Mouse (Mus musculus) ES-CJ7 (cell line): ENCODE measurements around the gene Ppm1g.

Experiments used
- DNase-seq: peaks from one replicate; pipeline ENCODE4 v3.0.0; 2011; ENCODE audit warnings: low read depth, low spot score

The Ppm1g gene

DNA sequence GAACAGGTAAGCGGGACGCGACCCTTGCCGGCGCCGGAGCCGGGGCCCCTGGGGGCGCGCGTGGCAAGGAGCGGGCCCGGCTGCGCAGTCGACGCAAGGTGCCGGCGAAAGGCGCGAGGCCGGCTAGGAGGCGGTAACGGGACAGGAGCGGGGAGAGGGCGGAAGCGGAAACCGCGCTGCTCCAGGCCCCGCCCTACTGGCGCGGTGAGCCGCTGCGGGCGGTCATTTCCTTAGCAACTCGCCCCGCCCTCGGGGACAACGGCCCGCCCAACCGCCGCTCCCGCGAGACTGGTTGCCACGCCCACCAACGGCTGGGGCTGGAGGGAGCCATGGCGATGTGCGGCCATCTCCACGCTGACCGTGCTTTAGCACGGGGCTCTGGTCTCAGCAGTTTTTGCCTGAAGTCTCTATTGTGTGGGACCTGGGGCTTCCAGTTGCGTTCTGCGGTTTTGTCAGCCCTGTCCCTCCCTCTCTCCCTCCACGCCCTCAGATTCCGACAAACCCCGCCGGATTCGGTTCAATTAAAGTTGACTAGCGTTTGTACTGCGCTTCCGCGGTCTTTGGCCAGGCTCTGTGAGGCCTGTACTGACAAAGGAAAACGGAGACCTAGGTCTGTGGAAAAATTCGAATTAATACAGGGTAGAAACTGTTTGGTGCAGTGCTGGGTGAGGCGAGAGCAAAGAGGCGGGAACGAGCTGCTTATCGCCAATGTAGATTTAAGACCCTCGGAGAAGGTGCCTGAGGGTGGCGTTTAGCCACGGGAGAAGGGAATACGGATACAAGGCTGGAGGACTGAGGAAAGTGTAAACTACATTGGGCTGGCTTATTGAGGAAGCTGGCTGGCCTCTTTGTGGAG, at the start of gene Ppm1g:
Gene Ppm1g (minus strand): TSS at position 240 of the 856 bp plus-strand sequence.
- DNase-seq: peak; percentile 95

DNA sequence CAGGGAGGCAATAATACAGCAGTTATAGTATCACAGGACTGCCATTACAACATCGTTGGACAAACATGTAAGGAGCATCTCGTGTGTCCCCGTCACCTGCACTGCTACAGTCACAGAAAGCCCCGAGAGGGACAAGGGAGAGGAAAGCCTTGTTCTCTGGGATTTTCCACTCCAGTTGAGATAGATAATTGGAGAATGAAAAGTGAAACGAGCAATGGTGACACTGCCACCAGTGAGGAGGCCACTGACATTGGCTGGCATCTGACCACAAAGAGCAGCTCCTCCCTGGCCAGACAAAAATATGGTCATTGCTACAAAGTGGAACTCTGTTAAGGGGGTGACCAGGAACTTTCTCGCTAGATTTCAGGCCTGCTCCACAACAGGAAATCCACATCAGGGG, 47.2 kb upstream of the Ppm1g start:
- DNase-seq: no peak

DNA sequence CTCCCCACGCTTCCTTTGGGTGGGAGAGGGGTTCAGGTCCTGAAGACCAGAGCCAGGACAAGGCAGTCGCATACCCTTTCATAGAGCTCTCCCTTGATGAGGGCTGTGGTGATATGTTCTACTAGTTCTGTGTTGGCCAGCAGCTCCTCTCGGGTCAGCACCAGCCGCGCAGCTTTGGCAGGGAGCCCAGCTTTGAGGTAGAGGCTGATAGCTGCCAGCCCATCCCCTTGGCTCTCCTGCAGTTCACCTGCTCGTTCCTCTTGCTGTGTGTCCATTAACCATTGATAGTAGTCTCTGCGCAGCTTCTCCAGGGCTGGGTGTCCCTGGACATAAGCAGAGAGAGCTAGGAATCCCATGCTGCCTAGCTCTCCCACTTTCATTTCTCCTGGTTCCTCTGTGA, 45.6 kb upstream of the Ppm1g start:
- no peak for DNase-seq

DNA sequence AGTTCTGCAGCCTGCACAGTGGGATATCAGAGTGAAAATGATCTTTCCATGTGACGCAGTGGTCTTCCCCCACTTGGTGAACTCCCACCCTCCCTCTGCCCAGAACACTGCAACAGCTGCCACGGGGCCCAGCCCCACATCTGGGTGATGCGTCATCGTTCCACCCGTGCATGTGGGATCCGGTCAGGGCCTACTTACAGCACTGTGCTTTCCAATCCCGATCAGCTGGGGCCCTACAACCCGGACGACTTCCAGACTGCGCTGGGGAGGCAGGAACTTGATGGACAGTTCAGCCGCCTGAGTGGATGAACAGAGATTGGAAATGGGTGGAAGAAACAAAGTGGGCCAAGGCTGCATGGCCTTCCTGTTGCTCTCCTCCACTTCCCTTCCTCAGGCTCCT, 37.1 kb upstream of the Ppm1g start:
- no peak for DNase-seq

DNA sequence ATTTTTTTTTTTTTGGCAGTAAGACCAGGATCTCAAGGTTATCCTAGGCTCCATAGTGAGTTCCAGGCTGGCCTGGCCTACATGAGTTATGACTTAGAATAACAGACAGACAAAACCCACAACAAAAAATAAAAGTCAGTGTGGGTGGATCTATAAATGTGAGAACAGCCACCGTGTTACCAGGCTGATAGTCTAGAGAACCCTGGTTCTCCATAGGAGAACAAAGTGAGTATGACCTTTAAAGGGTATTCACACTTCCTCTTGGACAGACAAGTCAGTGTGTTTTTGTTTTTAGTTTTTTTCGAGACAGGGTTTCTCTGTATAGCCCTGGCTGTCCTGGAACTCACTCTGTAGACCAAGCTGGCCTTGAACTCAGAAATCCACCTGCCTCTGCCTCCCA, 35.5 kb upstream of the Ppm1g start:
- no peak for DNase-seq

DNA sequence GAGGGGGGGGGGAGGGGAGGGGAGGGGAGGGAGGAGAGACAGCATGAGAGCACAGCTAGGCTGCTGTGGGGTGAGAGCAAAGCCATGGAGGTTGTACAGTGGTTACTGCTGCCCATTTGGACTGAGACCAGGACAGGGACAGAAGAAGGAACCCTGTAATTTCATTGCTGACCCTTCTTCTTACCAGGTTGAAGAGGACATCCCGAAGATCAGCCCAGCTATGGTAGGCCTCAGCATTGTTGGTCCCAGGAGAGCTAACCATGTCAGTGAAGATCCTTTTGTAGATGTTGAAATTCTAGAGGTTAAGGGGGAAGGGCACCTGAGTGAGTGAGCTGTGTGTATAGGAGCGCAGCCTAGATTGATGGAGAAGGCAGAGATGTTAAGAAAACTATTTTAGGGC, 34.9 kb upstream of the Ppm1g start:
- no peak for DNase-seq

DNA sequence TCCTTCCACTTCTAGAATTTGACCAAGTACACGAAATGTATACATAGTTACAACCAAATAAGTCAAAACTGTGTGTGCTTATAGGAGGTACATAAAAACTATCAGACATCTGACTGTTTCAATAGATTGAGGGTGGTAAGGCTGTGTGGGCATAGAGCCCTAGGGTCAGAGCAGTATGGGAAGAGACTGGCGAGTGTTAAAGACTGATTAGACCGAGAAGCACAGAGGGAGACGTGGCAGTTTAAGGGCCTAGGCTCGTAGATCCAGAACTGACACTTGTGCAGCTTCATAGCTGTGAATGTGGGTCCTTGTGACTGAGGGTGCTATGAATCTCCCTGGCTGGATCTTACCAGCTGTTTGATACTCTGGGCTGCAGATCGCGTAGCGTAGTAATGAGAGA, 34.4 kb upstream of the Ppm1g start:
- no peak for DNase-seq

DNA sequence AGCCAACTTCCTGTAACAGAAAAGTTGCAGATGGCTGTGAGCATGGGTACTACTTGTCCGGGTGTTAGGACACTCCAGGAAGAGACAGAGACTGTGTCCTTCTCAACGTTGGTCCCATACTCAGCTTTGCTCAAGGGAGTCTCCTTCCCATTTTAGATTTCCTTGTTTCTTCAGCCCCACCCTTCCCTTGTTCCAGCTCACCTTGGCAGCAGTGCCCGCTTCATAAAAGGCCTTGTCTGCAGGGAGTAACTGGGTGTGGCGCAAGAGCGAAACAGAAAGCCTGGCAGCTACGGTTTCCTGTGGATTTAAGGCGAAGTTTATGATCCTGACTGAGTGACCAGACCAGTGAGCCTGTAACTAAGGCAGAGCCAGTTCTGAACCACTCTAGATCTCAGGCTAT, 34.0 kb upstream of the Ppm1g start:
- DNase-seq: peak; percentile 48

DNA sequence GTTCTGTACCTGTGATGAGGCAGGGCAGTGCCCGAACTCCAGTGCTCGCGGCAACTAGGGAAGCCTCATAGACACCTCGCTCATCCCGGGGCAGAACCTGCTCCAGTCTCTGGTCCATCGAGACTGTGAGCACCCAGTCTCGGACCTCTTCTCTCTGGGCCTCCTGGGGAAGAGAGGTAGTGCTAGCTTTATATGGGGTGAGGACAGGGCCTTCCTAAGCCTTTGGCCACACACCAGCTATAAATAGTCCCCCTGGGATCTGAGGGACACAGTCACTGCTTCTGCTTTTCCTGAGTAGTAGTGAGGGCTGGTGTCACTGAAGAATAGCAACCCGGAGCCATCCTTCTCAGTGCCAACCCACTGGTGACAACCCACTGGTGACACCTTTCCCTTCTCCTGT, 33.3 kb upstream of the Ppm1g start:
- no peak for DNase-seq

DNA sequence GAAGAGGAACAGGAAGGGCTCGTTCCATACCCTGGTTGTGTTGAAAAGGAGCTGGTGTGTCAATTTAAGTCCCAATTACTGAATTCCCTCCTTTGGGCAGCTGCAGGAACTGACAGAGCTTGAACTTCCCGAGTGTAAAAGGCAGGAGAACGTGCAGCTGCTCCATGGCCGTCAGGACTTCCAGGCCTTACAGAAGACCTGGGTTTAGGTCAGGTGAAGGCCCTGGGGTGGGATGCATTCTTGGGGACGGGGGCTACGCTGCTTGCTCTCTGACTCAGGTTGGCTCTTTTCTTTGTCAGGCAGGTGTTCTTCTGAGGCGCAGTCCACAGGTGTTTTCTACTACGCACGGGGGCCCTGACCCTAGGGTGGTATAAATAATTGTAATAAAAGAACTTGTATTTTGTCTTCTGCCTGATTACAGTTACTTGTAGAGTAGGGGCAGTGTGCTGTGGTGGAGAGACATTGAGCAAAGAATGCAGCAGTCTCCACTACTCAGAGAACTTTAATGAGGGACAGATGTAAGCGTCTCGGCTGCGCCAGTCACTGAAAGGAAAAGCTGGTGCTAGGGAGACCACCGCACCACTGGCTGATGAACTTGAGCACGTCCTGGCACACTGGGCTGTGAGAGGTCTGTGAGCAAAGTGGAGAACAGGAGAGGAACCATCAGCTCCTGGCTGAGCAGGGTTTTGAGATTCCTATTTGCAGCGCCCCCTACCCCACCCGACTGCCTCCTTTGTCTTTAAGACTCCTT, 32.5 kb upstream of the Ppm1g start:
- peak; percentile 26 for DNase-seq

DNA sequence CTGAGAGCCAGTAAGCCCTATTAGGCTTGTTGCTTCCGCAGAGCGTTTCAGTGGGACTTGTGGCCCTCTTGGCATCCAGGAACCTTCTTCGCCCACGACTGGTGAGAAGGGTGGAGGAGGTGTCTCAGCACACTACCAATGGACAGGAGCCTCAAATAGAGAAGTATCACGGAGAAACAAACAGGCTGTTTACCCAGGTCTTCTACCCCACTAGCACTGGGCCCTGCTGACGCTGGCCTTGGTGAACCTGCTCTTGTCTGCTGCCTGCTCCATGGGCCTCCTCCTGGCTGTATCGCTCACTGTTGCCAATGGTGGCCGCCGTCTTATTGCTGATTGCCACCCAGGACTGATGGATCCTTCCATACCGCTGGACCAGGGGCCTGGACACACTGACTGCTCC, 31.7 kb upstream of the Ppm1g start:
- no peak for DNase-seq

DNA sequence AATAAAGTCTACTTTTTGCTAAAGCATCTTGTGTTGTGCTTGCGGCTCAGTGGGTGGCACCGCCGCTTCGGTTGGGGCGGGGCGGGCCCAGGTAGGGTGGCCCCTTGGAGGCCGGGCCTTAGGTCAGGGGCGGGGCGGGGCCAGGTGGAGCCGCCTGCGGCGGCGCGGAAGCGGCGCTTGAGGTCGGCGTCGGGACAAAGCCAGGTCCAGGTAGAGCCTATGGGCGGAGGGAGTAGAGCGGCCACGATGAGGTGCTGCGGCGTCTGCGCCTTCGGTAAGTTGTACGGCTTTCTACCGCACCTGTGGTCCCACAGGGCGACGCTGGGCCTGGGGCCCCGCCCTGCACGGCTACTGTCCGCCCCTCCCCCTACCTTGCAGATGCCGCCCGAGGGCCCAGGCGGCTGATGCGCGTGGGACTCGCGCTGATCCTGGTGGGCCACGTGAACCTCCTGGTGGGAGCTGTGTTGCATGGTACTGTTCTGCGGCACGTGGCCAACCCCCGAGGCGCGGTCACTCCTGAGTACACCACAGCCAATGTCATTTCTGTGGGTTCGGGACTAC, 31.1 kb upstream of the Ppm1g start, which contains the start of gene Krtcap3:
Gene Krtcap3 (plus strand): TSS at position 151 of the 561 bp plus-strand sequence.
- DNase-seq: peak; percentile 67

DNA sequence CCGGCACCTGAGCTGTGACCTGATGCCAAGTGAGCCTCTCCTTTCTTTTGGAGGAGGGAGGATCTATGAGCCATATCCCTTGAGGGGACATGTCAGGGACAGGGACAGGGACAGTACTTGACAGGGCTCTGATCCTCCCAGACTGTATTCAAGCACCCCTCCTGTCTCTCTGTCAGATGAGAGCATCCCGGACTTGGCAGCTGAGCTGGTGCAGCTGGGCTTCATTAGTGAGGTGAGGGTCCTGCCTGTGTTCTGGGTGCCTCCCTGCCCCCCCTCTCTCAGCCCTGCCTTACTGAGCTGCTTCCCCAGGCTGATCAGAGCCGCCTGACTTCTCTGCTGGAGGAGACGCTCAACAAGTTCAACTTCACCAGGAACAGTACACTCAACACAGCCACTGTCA, 30.2 kb upstream of the Ppm1g start:
- no peak for DNase-seq

DNA sequence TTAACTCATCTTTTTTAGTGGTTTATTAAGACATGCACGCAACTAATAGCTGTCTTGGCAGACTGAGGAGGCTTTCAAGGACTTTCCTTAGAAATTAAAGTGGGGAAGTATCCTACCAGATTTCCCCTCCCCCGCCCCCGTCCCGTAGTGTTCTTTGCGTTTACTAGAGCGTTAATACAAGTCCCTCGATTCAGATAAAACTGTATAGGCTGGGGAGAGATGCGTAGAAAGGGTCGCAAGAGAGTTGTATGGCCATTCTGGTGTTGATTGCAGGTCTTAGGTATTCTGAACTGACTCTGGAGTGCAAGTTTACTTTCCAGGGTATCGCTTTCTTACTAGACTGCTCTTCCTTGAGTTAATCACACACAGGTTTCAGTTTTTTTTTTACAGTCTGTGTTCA, 21.7 kb upstream of the Ppm1g start:
- DNase-seq: no peak

DNA sequence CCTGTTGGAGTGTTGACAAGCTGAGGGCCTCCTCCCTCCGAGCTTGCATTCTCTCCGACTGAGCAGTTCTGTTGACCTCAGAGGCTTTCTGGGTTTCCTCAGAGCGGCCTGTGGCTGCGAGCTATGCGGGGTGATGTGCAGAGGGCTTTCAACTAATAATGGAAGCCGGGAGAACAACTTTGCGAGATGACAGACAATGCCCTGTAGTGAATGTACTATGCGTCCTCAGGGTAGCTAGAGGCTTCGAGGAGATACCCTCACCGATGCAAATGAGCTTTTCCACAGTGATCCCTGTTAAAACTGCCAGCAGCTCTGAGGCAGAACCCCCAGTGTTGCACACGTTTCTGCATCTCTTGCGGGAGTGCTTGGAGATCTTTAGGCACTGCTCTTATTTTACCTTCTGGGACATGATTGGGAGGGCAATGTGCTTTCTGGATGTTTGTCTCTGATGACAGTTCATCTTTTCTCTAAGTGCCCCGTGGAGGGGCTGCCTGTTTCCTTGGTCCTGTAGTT, 21.1 kb upstream of the Ppm1g start:
- DNase-seq: no peak

DNA sequence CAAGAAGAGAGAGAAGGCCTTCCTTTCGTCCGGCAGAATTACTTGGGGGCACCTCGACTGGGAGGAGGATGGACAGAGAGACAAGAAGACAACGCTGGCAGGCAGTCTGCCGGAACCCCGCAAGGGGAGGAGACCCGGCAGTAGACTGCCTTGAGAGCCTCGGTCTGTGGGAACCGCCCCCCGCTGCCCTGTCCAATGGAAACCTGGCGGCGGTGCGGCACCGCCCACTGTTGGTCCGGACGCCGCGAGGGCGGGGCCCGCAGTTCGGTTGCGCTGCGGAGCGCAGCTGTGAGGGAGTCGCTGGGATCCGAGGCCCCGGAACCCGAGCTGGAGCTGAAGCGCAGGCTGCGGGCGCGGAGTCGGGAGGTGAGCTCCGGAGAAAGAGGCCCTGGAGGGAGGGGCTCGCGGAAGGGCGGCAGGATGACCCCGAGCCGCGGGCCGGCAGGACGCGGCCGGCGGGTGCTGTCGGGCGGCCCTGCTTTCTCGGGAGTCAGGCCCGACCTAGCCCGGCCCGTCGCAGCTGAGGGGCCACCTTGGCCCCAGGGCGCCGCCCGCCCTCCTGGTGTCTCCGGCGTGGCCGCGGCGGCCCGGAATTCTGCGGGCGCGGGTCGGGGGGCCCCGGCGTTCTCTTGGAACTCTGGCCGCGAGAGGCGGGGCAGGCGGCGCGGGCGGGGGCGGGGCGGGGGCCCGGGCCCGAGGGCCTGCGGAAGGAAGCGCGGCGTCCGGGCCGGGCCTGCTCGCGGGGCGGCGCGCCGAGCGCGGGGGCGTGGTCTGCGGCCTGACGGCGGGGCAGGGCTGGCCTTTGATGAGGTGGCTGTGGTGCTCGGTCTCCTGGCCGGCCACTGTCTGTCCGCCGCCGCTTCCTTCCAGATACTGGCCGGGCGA, 20.4 kb upstream of the Ppm1g start, which contains the start of the genes Nrbp1 and Gm9970:
Gene Nrbp1 (plus strand): TSS at position 228 of the 885 bp plus-strand sequence.
Gene Gm9970 (minus strand): TSS at position 596 of the 885 bp plus-strand sequence.
- peak; percentile 92 for DNase-seq

DNA sequence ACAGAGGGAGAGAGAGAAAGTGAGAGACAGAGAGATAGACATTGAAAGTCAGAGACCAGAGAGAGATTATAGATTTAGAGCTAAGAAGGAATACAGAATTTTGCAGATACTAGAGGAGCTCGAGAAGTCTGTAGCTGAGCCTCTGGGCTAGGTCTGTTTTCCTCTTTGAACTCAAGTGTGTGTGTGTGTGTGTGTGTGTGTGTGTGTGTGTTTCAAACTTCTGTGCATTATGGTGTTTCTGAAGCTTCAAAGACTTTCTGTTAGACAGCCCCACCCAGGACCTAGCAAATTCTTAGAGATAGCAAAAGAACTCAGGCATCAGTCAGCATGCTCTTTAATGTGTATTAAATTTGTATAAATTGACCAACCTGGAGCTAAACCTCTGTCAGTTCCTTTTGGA, 6.2 kb upstream of the Ppm1g start:
- DNase-seq: no peak

DNA sequence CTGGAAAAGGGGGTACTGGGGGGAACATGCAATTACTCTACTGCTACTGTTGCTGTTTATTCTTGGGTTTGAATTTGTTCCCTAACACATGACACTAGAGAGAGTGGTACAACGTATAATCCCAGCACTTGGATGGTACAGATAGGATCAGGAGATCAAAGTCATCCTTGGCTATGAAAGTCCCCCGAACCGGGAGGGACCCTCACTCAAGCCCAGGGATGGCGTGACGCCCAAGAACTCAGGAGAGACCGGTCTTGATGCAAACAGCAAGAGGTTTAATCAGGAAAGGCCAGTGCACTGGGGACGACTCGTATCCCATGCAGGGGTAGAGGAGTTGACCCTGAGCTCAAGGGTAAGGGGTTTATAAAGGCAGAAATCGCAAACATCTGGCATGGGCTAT, 2.2 kb upstream of the Ppm1g start:
- DNase-seq: no peak

DNA sequence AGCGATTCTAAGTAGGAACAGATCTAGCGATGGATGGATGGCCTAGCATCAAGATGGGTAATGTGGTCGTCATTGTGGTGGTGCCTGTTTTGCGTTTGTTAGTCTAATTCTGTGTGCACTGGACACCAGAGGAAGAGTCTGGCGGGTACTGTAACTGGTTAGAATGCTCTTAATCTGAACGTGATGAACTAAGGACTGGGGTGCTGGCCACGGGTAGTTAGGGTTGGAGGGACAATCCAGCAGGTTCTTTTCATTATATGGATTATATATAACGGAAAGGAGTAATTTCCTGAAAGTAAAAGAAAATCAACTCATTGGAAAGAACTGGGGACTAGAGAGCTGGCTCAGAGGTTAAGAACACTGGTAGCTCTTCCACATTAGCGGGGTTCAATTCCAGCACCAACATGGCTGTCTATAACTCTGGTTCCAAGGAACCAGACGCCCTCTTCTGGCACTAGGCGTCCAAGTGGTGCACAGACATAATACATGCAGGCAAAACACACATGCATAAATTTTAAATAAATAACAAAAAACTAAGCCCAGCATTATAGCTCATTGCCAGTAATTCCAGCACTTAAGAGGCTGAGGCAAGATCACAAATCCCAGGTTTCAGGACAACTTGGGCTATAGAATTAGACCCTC, 938 bp upstream of the Ppm1g start:
- peak; percentile 79 for DNase-seq

DNA sequence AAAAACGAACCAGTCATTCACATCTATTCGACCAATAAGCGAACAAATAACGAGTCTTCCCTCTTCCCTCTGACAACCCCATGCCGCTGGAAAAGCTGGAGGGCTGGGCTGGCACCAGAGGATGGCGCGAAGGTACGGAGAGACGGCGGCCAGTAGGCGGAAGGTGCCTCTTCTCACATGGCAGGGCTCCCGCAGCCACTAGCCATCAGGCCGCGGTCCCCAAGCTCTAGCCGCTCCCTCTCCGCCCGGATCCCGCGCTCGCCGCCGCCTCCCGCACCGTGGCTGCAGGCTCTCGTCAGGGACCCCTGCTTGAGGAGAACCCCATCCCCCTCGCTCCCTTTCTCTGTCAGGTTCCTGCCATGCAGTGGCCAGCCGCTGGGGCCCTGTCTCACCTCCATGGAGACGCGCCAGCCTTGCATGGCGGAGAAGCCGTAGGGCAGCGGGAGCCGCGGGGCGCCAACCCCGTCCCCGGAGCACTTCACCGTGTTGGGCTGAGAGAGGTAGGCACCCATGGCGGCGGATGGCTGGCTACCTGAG, 508 bp downstream of the Ppm1g start:
- peak; percentile 68 for DNase-seq
